Mouse (Mus musculus): ENCODE data around the gene Fcnb. TPM values are rescaled to one million over a fixed set of nuclear protein-coding genes. Genes with fewer than 3 reads are reported as not detected.
A peak's percentile ranks its signal among the peaks of the same experiment; 100 is the strongest.

The Fcnb gene
- total and polyA plus RNA-seq, 3 experiments: not detected

DNA sequence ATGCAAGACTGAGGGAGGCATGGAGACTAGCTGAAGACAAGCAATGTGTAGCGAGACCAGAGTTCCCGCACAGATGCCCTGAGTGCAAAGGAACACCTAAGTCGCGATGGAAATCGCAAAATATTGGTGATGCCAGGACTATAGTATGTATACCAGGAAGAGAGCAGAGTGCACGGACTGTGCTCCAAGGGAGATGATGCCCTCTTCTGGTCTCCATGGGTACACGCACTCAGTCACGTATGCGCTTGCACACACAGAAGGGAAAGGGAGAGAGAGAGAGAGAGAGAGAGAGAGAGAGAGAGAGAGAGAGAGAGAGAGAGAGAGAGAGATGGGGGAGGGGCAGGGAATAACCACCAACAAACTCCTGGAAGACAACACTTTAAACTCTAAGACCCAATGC lies 35.7 kb upstream of the Fcnb start:
- ATAC-seq (ENCODE audit: extremely low read depth, insufficient number of reproducible peaks, low FRiP score, poor library complexity, severe bottlenecking): no peak
- no peak for DNase-seq (ENCODE audit: low spot score)
- peaks cover 60% of the 10 kb centered on the region for H3K27me3 ChIP-seq (ENCODE audit: insufficient read depth, low read length)
- peaks cover 19% of the 10 kb centered on the region; the same call in 1 of the 2 replicates for H3K4me1 ChIP-seq (ENCODE audit: insufficient read depth, low read depth, low read length)
- H3K36me3 ChIP-seq (replicated peaks): no peaks in the 10 kb centered on the region
- H3K9me3 ChIP-seq (replicated peaks): peaks cover 18% of the 10 kb centered on the region
- no peak for TF ChIP-seq CTCF (IDR thresholded peaks at IDR 0.05; ENCODE audit: low read depth, low read length)
- no peak for TF ChIP-seq GATA2 (IDR thresholded peaks at IDR 0.05; ENCODE audit: borderline replicate concordance, low read depth, low read length)
- no peak for TF ChIP-seq POLR2AphosphoS5 (IDR thresholded peaks at IDR 0.05; ENCODE audit: insufficient replicate concordance, low read depth, low read length)
- TF ChIP-seq TAL1 (conservative IDR thresholded peaks at IDR 0.05; ENCODE audit: low read depth, low read length): no peak
- no peak for TF ChIP-seq GATA1 (IDR thresholded peaks at IDR 0.05; ENCODE audit: borderline replicate concordance, low read length)
- no peak overlapping the region for H3K4me3 ChIP-seq (ENCODE audit: low read depth, low read length)

- DNase-seq (ENCODE audit: low spot score) (no peak), ATAC-seq (ENCODE audit: extremely low read depth, insufficient number of reproducible peaks, low FRiP score, poor library complexity, severe bottlenecking) (no peak)
- Histone ChIP-seq H3K4me3 (ENCODE audit: low read depth, low read length) (no peak overlapping the region), H3K27me3 (ENCODE audit: insufficient read depth, low read length) (peaks cover 58% of the 10 kb centered on the region), H3K9me3 (replicated peaks) (peaks cover 18% of the 10 kb centered on the region), H3K4me1 (ENCODE audit: insufficient read depth, low read depth, low read length) (peaks cover 19% of the 10 kb centered on the region; the same call in 1 of the 2 replicates), H3K36me3 (replicated peaks) (no peaks in the 10 kb centered on the region)
- TF ChIP-seq GATA1 (IDR thresholded peaks at IDR 0.05; ENCODE audit: borderline replicate concordance, low read length): no peak
- no peak for TF ChIP-seq POLR2AphosphoS5 (IDR thresholded peaks at IDR 0.05; ENCODE audit: insufficient replicate concordance, low read depth, low read length)
- no peak for TF ChIP-seq TAL1 (conservative IDR thresholded peaks at IDR 0.05; ENCODE audit: low read depth, low read length)
- no peak for TF ChIP-seq CTCF (IDR thresholded peaks at IDR 0.05; ENCODE audit: low read depth, low read length)
- no peak for TF ChIP-seq GATA2 (IDR thresholded peaks at IDR 0.05; ENCODE audit: borderline replicate concordance, low read depth, low read length)
These were observed 33.9 kb upstream of the Fcnb start for GRCm38 (mm10) chr2:28118518-28119116.

DNA sequence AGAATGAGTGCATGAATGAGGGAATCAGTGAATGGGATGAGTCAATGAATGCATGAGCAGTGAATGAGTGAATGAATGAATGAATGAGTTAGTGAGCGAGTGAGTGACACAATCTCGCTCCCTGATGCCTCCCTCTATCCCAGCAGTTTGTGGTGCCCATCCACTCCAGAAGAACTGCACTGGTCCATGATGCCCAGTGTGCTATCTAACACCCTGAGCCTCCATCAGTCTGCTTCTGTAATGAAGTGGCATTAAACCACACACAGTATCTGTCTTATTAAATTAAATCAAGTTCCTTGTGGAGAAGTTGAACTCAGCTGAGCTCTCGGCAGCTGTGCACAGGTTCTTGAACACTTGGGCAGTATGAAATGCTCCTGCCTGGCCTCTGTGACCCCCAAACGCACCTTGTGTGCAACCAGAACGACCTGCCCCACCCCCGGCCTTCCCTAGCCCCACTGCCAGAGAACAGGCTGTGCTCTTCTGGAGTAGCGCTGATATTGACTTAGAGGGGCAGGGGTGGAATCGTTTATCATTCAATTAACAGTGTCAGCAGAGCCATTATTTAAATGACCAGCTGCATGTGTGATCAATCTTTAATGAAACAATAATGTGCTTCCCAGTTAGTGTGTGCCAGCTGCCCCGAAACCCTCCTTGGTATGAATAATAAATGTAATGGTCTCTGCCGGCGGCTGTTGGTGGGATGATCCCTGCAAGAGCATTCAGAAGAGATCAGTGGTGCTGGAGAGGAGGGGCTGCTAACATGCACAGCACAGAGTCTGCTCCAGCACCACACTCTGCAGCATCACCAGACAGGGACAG lies 33.0 kb upstream of the Fcnb start:
- ATAC-seq (ENCODE audit: extremely low read depth, insufficient number of reproducible peaks, low FRiP score, poor library complexity, severe bottlenecking): no peak
- peaks cover 14% of the 10 kb centered on the region for H3K9me3 ChIP-seq (replicated peaks)
- TF ChIP-seq GATA2 (IDR thresholded peaks at IDR 0.05; ENCODE audit: borderline replicate concordance, low read depth, low read length): no peak
- no peak for TF ChIP-seq TAL1 (conservative IDR thresholded peaks at IDR 0.05; ENCODE audit: low read depth, low read length)
- no peak for TF ChIP-seq GATA1 (IDR thresholded peaks at IDR 0.05; ENCODE audit: borderline replicate concordance, low read length)
- no peak for TF ChIP-seq POLR2AphosphoS5 (IDR thresholded peaks at IDR 0.05; ENCODE audit: insufficient replicate concordance, low read depth, low read length)
- no peak for TF ChIP-seq CTCF (IDR thresholded peaks at IDR 0.05; ENCODE audit: low read depth, low read length)
- no peak overlapping the region for H3K4me3 ChIP-seq (ENCODE audit: low read depth, low read length)
- no peak for DNase-seq (ENCODE audit: low spot score)
- peaks cover 57% of the 10 kb centered on the region for H3K27me3 ChIP-seq (ENCODE audit: insufficient read depth, low read length)
- no peaks in the 10 kb centered on the region for H3K36me3 ChIP-seq (replicated peaks)
- H3K4me1 ChIP-seq (ENCODE audit: insufficient read depth, low read depth, low read length): peaks cover 19% of the 10 kb centered on the region; the same call in 1 of the 2 replicates

GRCm38 (mm10) chr2:28108763-28109162 lies 24.1 kb upstream of the Fcnb start:
- no peaks in the 10 kb centered on the region for H3K36me3 ChIP-seq (replicated peaks)
- ATAC-seq (ENCODE audit: extremely low read depth, insufficient number of reproducible peaks, low FRiP score, poor library complexity, severe bottlenecking): no peak

DNA sequence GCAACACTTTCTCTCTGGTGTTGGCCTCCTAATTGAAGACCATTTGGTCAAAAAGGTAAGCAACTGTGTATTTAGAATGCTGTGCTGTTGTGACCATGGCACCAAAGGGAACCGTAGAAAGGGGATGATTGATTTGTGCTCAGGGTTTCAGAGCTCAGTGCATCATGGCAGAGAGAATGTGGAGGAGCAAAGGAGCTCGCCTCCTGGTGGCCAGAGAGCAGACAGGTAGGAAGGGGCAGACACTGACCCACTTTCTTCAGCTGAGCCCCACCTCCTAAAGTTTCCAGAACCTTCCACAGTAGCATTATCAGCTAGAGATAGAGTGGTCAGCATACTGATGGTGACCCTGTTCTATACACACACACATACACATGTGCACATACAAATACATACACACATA lies 21.3 kb upstream of the Fcnb start:
- peaks cover 35% of the 10 kb centered on the region for H3K4me1 ChIP-seq (ENCODE audit: insufficient read depth, low read depth, low read length)
- H3K9me3 ChIP-seq (replicated peaks): no peaks in the 10 kb centered on the region
- DNase-seq (ENCODE audit: low spot score) (no peak), ATAC-seq (ENCODE audit: extremely low read depth, insufficient number of reproducible peaks, low FRiP score, poor library complexity, severe bottlenecking) (no peak)
- no peaks in the 10 kb centered on the region for H3K36me3 ChIP-seq (replicated peaks)
- H3K4me3 ChIP-seq (ENCODE audit: low read depth, low read length): no peak overlapping the region
- TF ChIP-seq CTCF (IDR thresholded peaks at IDR 0.05; ENCODE audit: low read depth, low read length) (peak; percentile 38; the same call in 1 of the 2 replicates), GATA2 (IDR thresholded peaks at IDR 0.05; ENCODE audit: borderline replicate concordance, low read depth, low read length) (no peak)
- H3K27me3 ChIP-seq (ENCODE audit: insufficient read depth, low read length): peaks cover 17% of the 10 kb centered on the region

More at GRCm38 (mm10) chr2:28108763-28109162, 24.1 kb upstream of the Fcnb start:
- no peak for TF ChIP-seq POLR2AphosphoS5 (IDR thresholded peaks at IDR 0.05; ENCODE audit: insufficient replicate concordance, low read depth, low read length)
- H3K4me1 ChIP-seq (ENCODE audit: insufficient read depth, low read depth, low read length): peaks cover 13% of the 10 kb centered on the region
- H3K9me3 ChIP-seq (replicated peaks): no peaks in the 10 kb centered on the region
- no peak overlapping the region for H3K4me3 ChIP-seq (ENCODE audit: low read depth, low read length)
- peaks cover 31% of the 10 kb centered on the region for H3K27me3 ChIP-seq (ENCODE audit: insufficient read depth, low read length)
- DNase-seq (ENCODE audit: low spot score): no peak

DNA sequence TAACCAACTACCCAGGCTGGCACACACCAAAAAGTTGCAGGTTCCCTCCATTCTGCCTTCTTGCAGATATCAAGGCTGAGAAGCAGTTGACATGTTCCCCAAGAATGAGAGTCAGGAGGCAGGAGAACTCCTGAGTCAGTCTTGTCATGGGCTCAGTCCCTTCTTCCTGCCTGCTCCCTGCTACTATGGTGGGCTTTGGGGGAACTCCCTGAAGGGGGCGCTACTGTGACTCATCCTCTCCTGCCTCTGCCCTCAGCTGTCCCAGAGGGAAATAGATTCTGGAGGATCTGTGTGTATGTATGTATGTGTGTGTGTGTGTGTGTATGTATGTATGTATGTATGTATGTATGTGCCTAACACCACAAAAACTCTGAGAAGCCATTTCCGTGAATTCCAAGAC lies 19.0 kb upstream of the Fcnb start:
- Histone ChIP-seq H3K4me3 (ENCODE audit: low read depth, low read length) (no peak overlapping the region), H3K36me3 (replicated peaks) (no peaks in the 10 kb centered on the region), H3K9me3 (replicated peaks) (no peaks in the 10 kb centered on the region), H3K4me1 (ENCODE audit: insufficient read depth, low read depth, low read length) (peaks cover 44% of the 10 kb centered on the region), H3K27me3 (ENCODE audit: insufficient read depth, low read length) (peaks cover 3% of the 10 kb centered on the region; the same call in 1 of the 2 replicates)
- no peak for DNase-seq (ENCODE audit: low spot score)
- ATAC-seq (ENCODE audit: extremely low read depth, insufficient number of reproducible peaks, low FRiP score, poor library complexity, severe bottlenecking): no peak
- TF ChIP-seq CTCF (IDR thresholded peaks at IDR 0.05; ENCODE audit: low read depth, low read length) (no peak), POLR2AphosphoS5 (IDR thresholded peaks at IDR 0.05; ENCODE audit: insufficient replicate concordance, low read depth, low read length) (no peak), GATA1 (IDR thresholded peaks at IDR 0.05; ENCODE audit: borderline replicate concordance, low read length) (no peak), TAL1 (conservative IDR thresholded peaks at IDR 0.05; ENCODE audit: low read depth, low read length) (no peak), GATA2 (IDR thresholded peaks at IDR 0.05; ENCODE audit: borderline replicate concordance, low read depth, low read length) (no peak)

All from G1E (cell line).